Mouse (Mus musculus) brain, embryonic 18.5 days (tissue): ENCODE data around the gene Fam213a.
A peak's percentile ranks its signal among the peaks of the same experiment; 100 is the strongest.
"Not testable (repeated sequence)": the region's sequence is repeated elsewhere in the genome, so short reads cannot be mapped to it uniquely, and the experiment has no call there.

Experiments
- DNase-seq: peaks from one replicate; pipeline ENCODE4 v3.0.0-alpha.2; 2012; ENCODE audit warnings: low read depth, low spot score

Fam213a gene

DNA sequence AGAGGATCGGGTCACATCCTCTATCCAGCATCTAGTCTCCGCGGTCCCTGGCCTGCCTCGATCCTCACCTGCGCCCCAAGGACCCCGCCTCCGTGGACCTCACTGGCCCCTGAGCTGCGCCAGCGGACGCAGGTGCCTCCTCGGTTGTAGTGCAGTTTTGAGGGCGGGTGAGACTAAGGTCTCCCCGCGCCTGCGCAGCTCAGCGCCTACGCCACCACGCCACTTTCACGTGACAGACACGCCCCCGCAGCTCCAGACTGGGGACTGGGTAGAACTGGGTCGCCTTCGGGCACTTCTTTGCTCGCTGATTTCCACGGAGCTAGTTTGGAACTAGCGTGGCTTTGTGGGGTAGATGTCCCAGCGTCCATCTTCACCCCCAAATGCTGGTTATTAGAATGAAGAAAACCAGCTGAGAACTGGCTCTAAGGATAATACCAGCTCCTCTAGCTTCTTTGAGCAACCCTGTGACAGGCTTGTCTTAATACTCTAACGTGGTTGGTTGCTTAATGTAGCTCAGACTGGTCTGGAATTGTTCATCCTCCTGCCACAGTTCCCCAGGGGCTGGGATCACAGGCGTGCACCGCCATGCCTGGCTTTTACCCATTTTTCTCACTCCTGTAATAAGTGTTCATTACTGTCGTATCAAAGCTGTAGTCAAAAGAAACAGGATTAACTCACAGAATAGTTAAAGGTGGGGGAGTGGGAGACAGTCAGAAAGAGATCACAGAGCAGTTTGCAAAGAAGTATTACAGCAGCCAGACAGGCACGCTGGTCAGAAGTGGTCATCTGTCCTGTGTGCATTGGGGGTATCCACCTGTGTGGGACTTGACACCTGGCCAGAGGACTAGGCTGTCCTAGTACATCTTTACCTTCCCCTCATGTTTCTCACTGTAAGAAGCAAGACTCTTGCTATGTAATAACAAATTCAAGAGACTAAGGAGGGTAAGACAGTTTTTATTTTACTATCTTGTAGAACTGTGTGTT lies at the start of gene Fam213a:
TSS of gene Fam213a (minus strand) at position 159 of the 984 bp plus-strand sequence.
- peak; percentile 84 for DNase-seq

DNA sequence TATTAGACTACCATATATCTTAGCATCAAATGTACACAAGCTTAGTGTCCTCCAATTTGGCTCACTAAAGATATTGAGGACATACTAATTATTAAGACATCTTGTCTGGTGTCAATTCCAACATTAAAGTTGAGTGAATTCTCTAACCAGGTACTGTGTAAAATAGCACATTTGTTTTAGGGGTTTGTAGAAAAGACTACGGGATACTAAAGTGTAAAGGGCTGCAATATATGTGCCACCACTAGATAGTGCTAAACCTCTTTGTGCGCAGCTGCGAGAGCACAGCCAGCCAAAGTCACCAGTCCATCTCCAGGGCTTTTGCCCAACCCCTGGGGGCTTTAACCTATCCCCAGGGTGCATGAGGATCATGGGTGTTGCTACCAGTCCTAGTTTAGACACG lies 39.6 kb upstream of the Fam213a start:
- not testable (repeated sequence) for DNase-seq

DNA sequence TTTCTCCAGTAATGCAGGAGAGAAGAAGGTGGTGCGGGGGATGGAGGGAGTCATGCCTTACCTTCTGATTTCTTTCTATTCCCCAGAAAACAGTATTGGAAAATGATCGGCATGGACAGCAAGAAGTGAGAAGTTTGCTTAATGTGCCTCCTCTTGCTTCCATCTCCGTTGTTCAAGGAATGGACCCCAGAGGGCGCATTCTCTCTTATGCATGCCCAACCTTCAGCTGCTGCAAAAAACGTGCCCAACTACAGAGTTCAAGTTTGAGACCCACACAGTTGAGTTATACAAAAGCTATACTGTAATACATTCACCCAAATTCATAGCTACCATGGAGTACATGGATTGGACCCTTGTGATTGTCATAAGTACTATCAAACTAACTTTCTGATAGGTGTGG lies 38.9 kb upstream of the Fam213a start:
- no peak for DNase-seq

DNA sequence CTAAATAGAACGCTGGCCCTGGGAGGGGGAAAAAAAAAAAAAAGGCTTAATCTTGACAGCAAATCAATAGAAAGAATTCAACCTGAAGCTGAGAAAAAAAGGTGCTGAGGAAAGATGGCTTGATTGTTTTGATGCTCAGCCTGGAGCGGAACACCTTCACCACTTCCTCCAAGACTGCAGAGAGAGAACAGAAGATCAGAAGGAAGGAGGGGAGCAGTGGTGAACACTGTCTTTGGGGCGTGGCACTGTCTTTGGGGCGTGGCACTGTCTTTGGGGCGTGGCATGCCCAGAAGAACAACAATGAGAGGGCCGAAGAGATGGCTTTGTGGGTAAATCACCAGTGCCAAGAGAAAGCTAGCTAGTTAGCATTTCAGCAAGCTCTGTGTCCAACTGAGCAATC lies 36.9 kb upstream of the Fam213a start:
- DNase-seq: no peak

DNA sequence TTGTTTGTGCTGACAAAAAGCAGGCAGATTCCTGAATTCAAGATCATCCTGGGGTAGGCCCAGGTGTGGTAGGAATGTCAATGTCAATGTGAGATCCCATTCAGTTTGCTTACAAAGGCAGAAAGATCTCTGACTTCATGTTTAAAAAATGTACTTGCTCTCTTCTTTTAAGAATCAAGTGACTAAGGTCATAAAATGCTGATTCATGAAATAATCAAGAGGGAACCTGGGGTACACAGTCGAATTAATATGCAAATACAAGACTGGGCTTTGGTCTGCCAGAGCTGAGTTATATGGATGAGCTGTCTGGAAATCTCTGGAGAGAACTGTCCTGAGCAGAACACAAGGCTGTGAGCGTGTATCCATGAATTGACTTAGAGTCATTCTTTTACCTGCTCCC lies 33.8 kb upstream of the Fam213a start:
- no peak for DNase-seq

DNA sequence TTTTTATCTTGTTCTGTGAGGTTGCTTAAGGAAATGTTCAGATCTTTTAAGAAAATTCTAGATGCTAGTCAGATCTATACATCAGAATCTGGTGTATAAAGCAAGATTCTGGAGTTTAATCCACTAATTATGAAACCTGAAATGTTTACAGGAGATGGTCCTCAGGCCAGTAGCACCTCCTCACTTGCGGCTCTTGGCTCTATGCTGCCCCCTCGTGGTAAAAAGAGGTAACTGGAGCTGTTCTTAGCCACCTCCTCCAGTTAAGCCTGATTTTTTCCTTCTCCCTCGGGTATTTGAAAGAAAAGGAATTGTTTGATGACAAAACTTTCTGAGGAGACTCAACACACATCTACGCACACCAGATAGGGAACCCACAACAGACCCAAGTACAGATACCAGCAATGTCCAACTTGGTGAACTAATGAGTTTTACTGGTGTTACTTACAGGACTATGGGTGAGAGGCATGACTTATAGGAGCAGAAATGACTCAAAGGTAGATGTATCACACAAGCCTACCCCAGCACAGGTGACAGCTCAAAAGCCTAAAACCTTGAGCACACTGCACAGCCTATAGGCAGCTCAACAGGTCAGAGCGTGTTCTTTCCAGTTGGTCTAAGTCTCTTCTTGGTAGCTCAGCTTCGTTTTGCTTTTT lies 21.7 kb upstream of the Fam213a start:
- DNase-seq: no peak

DNA sequence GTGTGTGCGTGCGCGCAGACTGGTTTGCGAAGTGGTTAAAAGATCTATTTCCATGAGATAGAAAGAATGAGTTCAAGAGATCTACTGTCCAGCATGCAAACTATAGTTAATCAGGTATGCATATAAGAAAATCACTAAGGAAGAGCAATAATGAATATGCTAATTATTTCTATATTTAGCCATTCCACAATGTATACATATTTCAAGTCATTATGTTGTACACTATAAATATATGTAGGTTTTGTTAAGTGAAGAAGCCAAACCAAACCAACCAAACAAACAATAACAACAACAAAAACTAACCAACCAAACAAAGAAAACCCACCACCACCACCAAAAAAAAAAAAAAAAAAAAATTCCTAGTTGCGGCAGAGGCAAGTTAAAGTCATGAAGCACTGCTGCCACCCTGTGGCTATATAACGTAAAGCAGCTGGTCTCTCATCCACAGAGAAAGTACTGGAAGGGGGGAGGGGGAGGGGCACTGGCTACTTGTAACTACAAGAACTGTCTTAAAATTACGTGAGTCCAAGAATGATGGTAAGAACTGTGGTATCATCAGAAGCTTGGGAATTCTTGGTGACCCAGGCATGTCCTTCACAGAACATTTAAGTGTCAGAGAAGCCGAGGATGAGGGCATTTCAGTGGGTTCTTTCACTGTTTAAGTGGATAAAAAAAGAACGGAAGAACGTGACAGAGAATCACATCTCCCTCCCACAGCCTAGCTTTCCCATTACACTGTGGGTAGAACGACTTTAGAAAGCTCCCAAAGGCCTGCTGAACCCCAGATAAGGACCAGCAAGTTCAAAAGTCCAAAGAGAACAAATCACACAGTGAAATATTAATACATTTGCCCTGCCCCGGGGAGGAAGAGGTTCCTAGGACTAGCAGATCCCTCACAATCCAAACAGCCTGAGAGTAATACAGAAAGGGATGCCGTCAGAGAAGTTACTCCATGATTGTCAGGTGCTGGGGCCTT lies 19.8 kb upstream of the Fam213a start:
- peak; percentile 69 for DNase-seq

DNA sequence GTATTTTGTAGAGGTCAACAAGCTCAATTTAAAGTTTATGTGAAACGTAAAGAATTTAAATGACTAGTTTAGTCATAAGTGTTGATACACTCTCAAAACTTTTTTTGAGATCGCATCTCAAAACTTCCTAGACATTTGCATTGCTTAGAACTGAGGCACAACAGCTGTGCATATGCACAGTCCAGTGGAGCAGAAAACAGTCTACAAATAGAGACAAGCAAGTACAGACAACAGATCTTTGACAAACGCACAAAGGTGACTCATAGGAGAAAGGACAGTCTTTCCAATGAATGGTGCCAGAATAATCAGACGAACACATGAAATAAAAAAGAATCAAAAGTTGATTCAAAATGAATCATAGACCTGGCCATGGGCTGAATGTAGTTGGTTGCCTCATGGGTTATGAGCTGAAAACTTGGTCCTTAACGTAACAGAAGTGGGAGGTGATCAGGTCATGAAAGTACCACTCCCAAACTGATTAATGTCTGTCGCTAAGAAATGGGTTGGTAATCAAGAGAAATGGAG lies 17.5 kb upstream of the Fam213a start:
- no peak for DNase-seq

DNA sequence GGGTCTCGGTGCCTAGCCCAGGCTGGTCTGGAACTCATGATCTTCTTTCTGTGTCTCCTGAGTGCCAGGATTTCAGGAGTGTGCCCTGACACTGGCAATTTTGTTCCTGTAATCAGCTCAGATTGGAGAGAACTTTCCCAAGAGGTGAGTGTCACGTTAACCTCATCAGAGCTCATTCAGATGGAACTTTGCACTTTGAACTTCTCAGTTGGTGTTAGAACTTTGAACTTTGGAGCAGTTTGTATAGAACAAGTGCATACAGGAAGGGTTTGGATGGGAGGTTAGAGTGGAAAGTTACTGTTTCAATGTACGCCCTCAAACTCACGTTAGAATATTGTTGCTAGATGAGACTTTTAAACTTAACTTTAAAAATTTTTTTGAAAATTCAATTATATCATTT lies 15.7 kb upstream of the Fam213a start:
- DNase-seq: no peak

DNA sequence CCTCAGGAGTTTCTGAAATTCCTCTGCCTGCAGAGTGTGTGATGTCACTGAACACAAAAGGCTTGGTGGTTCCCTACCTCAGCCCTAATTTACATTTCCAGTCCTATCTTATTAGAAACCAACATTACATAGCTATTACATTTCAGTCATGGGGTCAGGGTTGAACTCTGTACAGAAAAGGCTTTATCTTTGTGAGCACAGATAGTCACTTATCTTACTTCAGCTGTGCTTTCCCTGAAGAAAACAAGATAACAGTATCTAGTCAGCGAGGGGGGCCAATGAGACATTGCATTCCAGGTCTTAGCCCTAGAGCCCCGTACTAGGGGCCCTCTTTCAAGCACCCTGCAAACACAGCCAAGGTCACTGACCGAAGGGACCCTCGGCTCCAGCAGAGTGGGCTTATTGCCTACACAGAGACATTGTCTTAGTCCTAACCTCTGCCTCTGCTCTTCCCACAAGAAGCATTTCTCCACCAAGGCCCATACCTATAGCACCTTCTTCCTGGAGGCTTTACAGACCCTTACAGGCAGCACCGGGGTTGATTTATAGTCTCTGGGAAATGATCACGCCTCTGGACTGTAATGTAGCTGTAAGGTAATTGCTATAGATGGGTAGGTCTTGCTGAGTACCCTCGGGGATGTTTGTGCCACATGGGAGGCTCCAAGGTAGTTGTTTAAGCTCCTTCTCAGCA lies 12.2 kb upstream of the Fam213a start:
- DNase-seq: no peak

DNA sequence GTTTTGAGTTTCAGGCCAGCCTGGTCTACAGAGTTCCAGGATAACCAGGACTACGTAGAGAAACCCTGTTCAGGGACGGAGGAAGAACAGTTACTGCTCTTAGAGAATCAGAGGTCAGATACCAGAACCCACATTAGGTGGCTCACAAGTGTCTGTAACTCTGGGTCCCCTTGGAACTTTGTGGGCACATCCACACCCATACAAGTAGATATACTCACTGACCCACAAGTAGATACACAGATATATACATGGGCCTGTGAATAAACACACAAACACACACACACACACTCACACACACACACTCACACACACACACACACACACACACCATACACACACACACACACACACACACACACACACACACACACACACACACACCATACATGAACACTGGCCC lies 11.5 kb upstream of the Fam213a start:
- DNase-seq: no peak

DNA sequence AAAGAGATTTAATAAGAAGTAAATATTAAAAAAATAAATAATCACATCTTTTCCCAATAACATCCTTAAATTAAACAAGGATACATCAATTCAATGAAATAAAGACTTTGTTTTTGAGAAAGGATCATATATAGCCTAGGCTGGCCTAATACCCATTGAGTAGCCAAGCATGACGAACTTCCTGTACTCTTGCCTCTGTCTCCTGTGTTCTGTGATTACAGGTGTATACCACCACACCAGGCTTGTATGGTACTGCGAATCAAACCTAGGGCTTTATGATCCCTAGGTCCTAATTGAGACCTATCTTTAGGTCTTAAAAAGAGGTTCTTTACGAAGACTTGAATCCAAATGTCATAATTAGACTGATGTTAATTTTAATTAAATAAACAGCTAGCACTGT lies 7.7 kb upstream of the Fam213a start:
- DNase-seq: no peak

DNA sequence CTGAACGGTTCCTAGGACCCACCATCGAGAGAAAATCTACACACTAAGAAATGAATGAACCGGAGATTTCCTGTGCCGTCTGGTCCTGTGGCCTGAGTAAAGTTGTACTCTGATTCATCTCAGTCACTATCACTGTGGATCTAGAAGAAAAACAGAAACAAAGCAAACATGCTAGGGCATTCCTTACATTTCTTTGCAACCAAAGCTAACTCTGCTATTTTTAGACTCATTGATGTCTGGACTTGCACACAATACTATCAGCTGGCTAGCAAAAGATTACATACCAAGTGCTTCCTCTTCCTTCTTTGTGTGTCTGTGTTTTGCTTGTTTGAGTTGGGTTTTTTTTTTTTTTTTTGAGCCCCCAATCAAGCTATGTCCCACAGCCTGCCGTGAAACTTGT lies 3.9 kb upstream of the Fam213a start:
- no peak for DNase-seq

DNA sequence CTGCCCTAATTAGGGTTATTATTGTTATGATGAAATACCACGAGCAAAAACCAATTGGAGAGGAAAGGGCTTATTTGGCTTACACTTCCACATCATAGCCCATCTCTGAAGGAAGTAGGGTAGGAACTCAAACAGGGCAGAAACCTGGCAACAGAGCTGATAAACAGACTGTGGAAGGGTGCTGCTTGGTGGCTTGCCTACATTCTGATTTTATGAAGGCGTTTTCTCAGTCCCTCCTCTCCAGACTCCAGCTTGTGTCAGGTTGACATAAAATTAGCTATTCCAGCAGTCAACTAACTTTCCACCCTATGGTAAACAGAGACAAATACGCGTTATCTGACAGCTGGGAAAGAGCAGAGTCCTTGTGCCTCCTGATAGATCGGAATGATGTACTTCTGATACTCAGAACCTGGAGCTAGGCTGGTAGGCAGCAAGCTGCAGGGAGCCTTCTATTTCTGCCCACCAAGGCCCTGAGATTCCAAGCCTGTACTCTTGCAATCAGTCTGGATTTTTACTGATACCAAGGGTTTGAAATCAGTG lies 1.2 kb upstream of the Fam213a start:
- no peak for DNase-seq

DNA sequence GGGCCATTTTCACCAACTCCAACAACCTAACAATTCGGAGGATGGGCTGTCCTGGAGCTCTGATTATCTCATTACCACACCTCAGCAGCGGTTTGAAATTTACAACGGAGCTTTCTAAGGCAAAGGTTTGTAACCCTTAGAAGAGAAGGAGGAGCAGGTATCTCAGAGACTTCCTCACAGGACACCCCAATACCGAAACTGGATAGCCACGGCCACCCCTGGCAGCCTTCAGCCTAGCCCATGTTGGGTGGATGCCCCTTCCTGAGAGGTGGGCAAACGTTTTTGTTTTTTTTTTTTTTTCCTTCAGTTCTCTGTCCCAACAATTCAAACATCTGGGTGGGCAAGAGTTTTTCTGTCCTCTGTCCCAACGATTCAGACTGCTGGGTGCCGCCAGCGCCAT lies 445 bp downstream of the Fam213a start:
- DNase-seq: no peak

DNA sequence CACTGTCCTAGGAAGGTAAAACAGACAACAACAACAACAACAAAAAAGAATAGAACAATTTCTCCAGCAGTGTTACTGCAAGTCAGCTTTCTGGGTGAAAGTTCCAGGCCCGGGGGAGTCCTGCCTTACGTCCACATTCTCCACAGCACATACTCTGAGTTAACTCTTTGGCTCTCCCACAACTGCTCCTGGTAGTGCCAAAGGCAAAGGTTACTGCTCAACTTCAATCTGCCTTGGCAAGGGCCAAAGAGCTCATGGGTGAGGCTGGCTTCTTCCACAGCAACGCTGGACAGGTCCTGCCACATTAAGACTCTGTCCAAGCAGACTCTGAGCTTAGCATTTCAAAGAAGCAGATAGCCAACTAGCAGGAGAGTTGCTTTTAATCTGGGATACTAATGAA lies 1.7 kb downstream of the Fam213a start:
- no peak for DNase-seq

DNA sequence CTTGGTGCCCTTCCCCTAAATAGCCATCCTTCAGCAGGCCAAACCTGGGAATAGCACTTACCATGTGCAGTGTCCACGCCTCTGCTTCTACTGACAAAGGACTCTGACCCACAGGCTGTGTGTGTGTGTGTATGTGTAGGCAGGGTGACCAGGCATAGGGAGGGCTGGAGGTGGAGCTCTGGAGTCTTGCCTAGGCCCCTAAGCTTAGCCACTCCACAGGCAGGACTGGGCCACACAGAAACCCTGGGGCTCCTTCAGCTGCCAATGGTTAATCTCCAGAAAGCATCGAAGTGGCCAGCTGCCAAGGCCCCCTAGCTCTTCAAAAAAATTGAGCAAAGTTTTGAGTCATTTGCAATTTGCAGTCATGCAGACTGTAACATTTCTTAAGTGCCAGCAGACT lies 5.5 kb downstream of the Fam213a start:
- DNase-seq: no peak

DNA sequence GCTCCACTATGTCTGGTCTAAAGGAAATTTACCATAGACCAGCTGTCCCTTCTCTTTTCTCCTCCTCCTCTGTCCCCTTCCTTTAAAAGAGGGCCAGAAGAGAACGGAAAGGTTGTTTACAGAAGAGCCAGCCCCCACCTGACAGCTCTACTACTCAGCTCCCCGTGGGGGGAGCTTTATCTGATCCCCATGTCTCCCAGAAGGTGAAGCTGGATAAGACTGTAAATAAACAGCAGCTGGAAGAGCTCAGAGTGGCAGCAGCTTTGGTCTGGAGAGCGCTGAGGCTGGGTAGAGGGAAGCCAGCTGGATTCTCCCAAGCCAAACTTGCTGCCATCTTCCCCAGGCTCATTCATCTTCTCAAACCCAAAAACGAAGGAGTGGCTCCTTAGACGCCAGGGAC lies 5.9 kb downstream of the Fam213a start:
- DNase-seq: no peak

DNA sequence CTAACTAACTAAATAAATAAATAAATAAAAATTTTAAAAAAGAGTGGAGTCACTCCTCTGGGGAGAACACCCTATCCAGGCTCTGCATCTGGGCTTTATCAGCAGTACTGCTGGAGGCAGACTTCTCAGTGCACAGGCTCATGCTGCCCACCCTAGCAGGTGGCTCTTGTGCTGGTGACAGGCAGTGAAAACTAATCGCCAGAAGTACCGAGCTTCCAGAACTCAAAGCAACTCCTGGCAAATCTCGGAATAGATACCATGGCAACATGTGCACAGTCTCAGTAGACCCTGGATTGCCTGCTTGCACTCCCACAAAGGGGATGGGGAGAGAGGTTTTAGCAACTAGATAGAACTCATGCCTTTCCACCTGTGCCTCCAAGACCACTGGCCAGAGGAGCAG lies 6.7 kb downstream of the Fam213a start:
- DNase-seq: no peak

DNA sequence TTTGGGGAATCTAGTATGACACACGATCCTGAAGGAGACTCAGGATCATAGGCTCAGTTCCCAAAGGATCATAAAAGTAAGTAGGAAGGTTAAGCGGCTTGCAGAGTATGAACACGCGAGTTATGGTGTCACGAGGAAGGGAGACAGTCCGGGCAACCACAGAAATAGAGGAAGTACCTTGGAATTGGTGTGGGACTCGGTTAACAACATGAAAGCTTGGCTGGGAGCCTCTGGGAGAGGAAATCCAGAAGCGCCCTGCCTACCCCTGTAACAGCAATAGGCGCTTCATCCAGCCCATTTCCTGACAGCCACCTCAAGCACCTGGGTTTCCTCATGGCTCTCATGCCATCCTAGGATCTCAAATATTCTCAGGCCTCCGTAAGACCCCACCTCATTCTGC lies 7.3 kb downstream of the Fam213a start:
- DNase-seq: no peak

DNA sequence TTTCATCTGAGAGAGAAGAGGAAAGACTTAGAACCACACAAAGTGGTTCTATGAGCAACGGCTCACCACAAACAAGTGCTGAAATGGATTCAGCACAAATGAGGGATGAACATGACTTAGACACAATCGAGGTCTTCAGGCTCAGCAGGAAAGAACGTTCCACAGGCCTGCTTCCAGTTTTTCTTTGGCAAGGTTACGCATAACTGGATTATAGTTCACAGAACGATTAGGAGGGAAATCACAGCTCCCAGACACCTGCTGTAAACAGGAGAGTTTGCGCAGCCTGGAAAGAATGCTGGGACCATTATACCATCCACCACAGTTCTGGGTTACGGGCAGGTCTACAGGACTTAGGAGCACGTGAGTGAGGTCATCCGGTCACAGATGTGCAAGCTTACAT lies 7.9 kb downstream of the Fam213a start:
- DNase-seq: no peak
